Mouse (Mus musculus) brain, adult 2 months (tissue): Measurements from ENCODE around the gene Rpl31.

ENCODE experiments used
- DNase-seq: peaks from one replicate; pipeline ENCODE4 v3.0.0; 2011; ENCODE audit warnings: low read depth, low spot score

Rpl31 gene

GRCm38 (mm10) chr1:39367045-39367444 lies 597 bp upstream of the Rpl31 start:
- no peak for DNase-seq

GRCm38 (mm10) chr1:39368267-39368841 lies 712 bp downstream of the Rpl31 start:
- DNase-seq = peak; percentile 39

- no peak for DNase-seq
These were observed 2.8 kb downstream of the Rpl31 start for GRCm38 (mm10) chr1:39370431-39370830.

GRCm38 (mm10) chr1:39372220-39372843 lies 4.7 kb downstream of the Rpl31 start:
- DNase-seq = no peak

GRCm38 (mm10) chr1:39373378-39373777 lies 5.7 kb downstream of the Rpl31 start:
- DNase-seq = no peak

- DNase-seq = no peak
These were observed 6.7 kb downstream of the Rpl31 start for GRCm38 (mm10) chr1:39374231-39374809.

- DNase-seq = no peak
These were observed 8.5 kb downstream of the Rpl31 start for GRCm38 (mm10) chr1:39376121-39376520.

- DNase-seq = no peak
These were observed 9.1 kb downstream of the Rpl31 start for GRCm38 (mm10) chr1:39376726-39377240.

GRCm38 (mm10) chr1:39378540-39378939 lies 10.9 kb downstream of the Rpl31 start:
- no peak for DNase-seq

GRCm38 (mm10) chr1:39379021-39379420 lies 11.4 kb downstream of the Rpl31 start:
- DNase-seq = no peak

GRCm38 (mm10) chr1:39381017-39381416 lies 13.4 kb downstream of the Rpl31 start:
- no peak for DNase-seq

- no peak for DNase-seq
These were observed 17.3 kb downstream of the Rpl31 start for GRCm38 (mm10) chr1:39384914-39385313.

GRCm38 (mm10) chr1:39386456-39386855 lies 18.8 kb downstream of the Rpl31 start:
- no peak for DNase-seq

GRCm38 (mm10) chr1:39387497-39387896 lies 19.9 kb downstream of the Rpl31 start:
- peak; percentile 67 for DNase-seq

GRCm38 (mm10) chr1:39388163-39388562 lies 20.5 kb downstream of the Rpl31 start:
- DNase-seq = no peak

- no peak for DNase-seq
These were observed 21.7 kb downstream of the Rpl31 start for GRCm38 (mm10) chr1:39389338-39389737.

- DNase-seq = no peak
These were observed 24.0 kb downstream of the Rpl31 start for GRCm38 (mm10) chr1:39391652-39392051.

- DNase-seq = peak; percentile 84
These were observed 24.5 kb downstream of the Rpl31 start for GRCm38 (mm10) chr1:39392189-39392588.

- DNase-seq = no peak
These were observed 25.7 kb downstream of the Rpl31 start for GRCm38 (mm10) chr1:39393217-39393867.

- peak; percentile 22 for DNase-seq
These were observed 26.5 kb downstream of the Rpl31 start for GRCm38 (mm10) chr1:39394096-39394495.

- DNase-seq = no peak
These were observed 27.0 kb downstream of the Rpl31 start for GRCm38 (mm10) chr1:39394650-39395049.

GRCm38 (mm10) chr1:39396347-39396746 lies 28.7 kb downstream of the Rpl31 start:
- no peak for DNase-seq
